Mouse (Mus musculus): ENCODE measurements around the gene Fmnl1. TPM values are rescaled to one million over a fixed set of nuclear protein-coding genes. Genes with fewer than 3 reads are reported as not detected.

Gene Fmnl1
- polyA plus RNA-seq, 1 experiment from 2014 or later, result 0.70 TPM

DNA sequence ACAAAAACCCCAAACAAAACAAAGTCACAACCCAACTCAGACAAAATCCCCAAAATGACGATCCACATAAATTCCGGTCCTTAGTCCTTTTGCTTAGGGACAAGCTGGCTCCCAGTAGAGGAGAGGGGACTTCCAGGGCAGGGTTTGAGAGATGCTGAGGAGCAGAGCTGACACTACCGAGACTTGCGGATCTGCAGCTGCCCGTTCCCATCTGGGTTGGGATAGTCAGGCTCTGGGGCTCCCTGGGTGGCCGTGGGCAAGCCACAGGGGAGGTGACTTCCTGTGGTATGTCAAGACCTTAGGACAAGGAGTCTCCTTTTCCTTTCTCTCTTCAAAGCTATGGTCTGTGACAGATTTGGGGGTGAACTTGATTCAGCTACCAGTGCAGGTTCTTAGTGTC lies 65.5 kb downstream of the Fmnl1 start:
- Histone ChIP-seq H3K9ac (replicated peaks; ENCODE audit: low read length) (no peak overlapping the region), H3K27me3 (ENCODE audit: control insufficient read depth, insufficient read depth, low read length) (no peaks in the 10 kb centered on the region), H3K4me3 (ENCODE audit: low read depth, low read length) (no peak overlapping the region), H3K4me1 (ENCODE audit: control insufficient read depth, insufficient read depth, low read length) (no peaks in the 10 kb centered on the region), H3K27ac (replicated peaks; ENCODE audit: low read depth, low read length) (no peak overlapping the region), H3K9me3 (replicated peaks; ENCODE audit: control insufficient read depth, low read length) (no peaks in the 10 kb centered on the region), H3K36me3 (replicated peaks; ENCODE audit: control insufficient read depth, insufficient read depth, low read depth, low read length) (no peaks in the 10 kb centered on the region; the same call in 1 of the 2 replicates), H3K4me2 (ENCODE audit: low read depth, low read length) (no peak overlapping the region)
- DNase-seq (ENCODE audit: low spot score) (no peak), ATAC-seq (replicated peaks; ENCODE audit: insufficient number of reproducible peaks, low FRiP score, low TSS enrichment, low read depth) (no peak)
- 71% methylated on average over 6 of the region's 6 CpGs for WGBS

DNA sequence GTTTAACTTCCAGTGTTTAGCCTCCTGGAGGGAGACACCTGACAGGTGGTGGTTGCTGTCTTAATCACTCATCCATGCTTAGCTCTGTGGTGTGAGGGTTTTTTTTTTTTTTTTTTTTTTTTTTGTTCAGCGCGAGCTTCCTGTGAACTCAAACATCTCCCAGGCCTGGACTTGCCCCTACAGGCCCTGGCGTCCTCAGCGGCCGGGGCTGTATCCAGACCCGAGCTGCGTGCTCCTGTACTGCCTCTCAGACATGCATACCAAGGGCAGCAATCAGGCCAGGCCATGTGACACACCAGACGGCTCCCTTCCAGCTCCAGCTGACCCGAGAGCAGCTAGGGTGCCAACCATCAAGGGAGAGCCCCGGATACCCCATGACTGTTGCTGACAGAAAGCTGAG lies 66.0 kb downstream of the Fmnl1 start:
- H3K9ac ChIP-seq (replicated peaks; ENCODE audit: low read length), result no peak overlapping the region
- H3K27me3 ChIP-seq (ENCODE audit: control insufficient read depth, insufficient read depth, low read length), result no peaks in the 10 kb centered on the region
- no peaks in the 10 kb centered on the region for H3K9me3 ChIP-seq (replicated peaks; ENCODE audit: control insufficient read depth, low read length)
- DNase-seq (ENCODE audit: low spot score) (no peak), ATAC-seq (replicated peaks; ENCODE audit: insufficient number of reproducible peaks, low FRiP score, low TSS enrichment, low read depth) (no peak)
- no peak overlapping the region for H3K27ac ChIP-seq (replicated peaks; ENCODE audit: low read depth, low read length)
- 87% methylated on average over 10 of the region's 10 CpGs for WGBS
- H3K4me1 ChIP-seq (ENCODE audit: control insufficient read depth, insufficient read depth, low read length), result no peaks in the 10 kb centered on the region
- no peak overlapping the region for H3K4me3 ChIP-seq (ENCODE audit: low read depth, low read length)
- H3K36me3 ChIP-seq (replicated peaks; ENCODE audit: control insufficient read depth, insufficient read depth, low read depth, low read length), result no peaks in the 10 kb centered on the region; the same call in 1 of the 2 replicates
- H3K4me2 ChIP-seq (ENCODE audit: low read depth, low read length), result no peak overlapping the region

DNA sequence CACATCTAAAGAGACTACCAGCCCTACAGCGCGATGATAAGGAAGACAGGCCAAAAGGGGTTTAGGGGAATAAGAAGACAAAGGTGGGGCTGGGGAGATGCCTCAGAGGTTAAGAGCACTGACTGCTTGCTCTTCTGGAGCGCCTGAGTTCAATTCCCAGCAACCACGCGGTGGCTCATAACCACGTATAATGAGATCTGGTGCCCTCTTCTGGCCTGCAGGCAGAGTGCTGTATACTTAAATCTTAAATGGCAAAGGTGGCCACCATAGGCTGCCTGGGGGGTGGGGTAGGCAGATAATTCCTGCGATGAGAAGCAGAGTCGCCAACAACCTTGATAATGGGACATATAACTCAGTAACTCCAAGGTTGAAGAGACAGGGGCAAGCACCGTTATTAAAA lies 66.8 kb downstream of the Fmnl1 start:
- Histone ChIP-seq H3K9ac (replicated peaks; ENCODE audit: low read length) (no peak overlapping the region), H3K4me1 (ENCODE audit: control insufficient read depth, insufficient read depth, low read length) (no peaks in the 10 kb centered on the region), H3K36me3 (replicated peaks; ENCODE audit: control insufficient read depth, insufficient read depth, low read depth, low read length) (no peaks in the 10 kb centered on the region; the same call in 1 of the 2 replicates), H3K27ac (replicated peaks; ENCODE audit: low read depth, low read length) (no peak overlapping the region), H3K4me3 (ENCODE audit: low read depth, low read length) (no peak overlapping the region), H3K4me2 (ENCODE audit: low read depth, low read length) (no peak overlapping the region), H3K27me3 (ENCODE audit: control insufficient read depth, insufficient read depth, low read length) (no peaks in the 10 kb centered on the region), H3K9me3 (replicated peaks; ENCODE audit: control insufficient read depth, low read length) (no peaks in the 10 kb centered on the region)
- ATAC-seq (replicated peaks; ENCODE audit: insufficient number of reproducible peaks, low FRiP score, low TSS enrichment, low read depth) (no peak), DNase-seq (ENCODE audit: low spot score) (no peak)
- WGBS, result 67% methylated on average over 9 of the region's 9 CpGs

DNA sequence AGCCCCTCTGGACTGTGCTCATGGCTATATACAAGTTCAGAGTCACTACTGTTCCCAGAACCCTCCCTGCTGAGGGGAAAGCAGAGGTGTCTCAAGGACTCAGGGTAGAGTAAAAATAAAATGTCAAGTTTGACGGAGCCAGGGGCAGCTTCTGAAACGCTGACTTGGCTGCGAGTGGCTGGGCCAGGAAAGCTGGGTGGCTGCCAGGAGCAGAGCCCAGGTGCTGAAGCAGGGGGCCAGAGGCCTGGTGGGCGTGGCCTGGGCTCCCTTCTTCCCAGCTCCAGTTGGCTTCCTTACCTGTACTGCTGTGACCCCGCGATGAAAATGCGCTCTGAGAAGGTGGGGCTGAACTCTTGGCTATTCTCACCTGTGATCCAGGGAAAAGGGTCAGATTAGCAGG lies 69.8 kb downstream of the Fmnl1 start:
- Histone ChIP-seq H3K4me1 (ENCODE audit: control insufficient read depth, insufficient read depth, low read length) (no peaks in the 10 kb centered on the region), H3K4me3 (ENCODE audit: low read depth, low read length) (no peak overlapping the region), H3K27ac (replicated peaks; ENCODE audit: low read depth, low read length) (no peak overlapping the region), H3K36me3 (replicated peaks; ENCODE audit: control insufficient read depth, insufficient read depth, low read depth, low read length) (no peaks in the 10 kb centered on the region; the same call in 1 of the 2 replicates), H3K9me3 (replicated peaks; ENCODE audit: control insufficient read depth, low read length) (no peaks in the 10 kb centered on the region), H3K4me2 (ENCODE audit: low read depth, low read length) (no peak overlapping the region), H3K27me3 (ENCODE audit: control insufficient read depth, insufficient read depth, low read length) (no peaks in the 10 kb centered on the region), H3K9ac (replicated peaks; ENCODE audit: low read length) (no peak overlapping the region)
- ATAC-seq (replicated peaks; ENCODE audit: insufficient number of reproducible peaks, low FRiP score, low TSS enrichment, low read depth) (no peak), DNase-seq (ENCODE audit: low spot score) (no peak)
- WGBS, result 53% methylated on average over 7 of the region's 7 CpGs

DNA sequence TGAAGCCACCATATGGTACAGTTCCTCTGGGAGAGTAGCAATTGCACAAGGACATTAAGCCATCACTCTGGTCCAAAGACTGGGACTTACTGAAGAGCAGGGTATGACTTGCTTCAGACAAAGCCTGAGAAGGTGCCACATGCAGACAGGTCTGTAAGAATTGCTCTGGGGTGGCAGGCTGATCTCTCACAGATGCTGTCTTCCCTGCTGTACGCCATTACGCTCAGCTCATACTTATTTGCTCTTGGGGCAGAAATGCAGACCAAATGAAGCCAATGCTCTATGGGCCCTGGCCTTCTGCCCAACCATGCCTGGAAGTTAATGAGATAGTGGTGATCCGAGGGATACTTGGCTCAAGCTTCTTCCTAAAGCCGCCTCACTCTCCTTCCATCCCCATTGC lies 73.9 kb downstream of the Fmnl1 start:
- H3K9ac ChIP-seq (replicated peaks; ENCODE audit: low read length), result no peak overlapping the region
- H3K27me3 ChIP-seq (ENCODE audit: control insufficient read depth, insufficient read depth, low read length), result no peaks in the 10 kb centered on the region
- DNase-seq (ENCODE audit: low spot score) (no peak), ATAC-seq (replicated peaks; ENCODE audit: insufficient number of reproducible peaks, low FRiP score, low TSS enrichment, low read depth) (no peak)
- no peak overlapping the region for H3K27ac ChIP-seq (replicated peaks; ENCODE audit: low read depth, low read length)
- H3K4me3 ChIP-seq (ENCODE audit: low read depth, low read length), result no peak overlapping the region
- 96% methylated on average over 4 of the region's 4 CpGs for WGBS
- H3K4me1 ChIP-seq (ENCODE audit: control insufficient read depth, insufficient read depth, low read length), result no peaks in the 10 kb centered on the region; the same call in 1 of the 2 replicates
- no peaks in the 10 kb centered on the region for H3K9me3 ChIP-seq (replicated peaks; ENCODE audit: control insufficient read depth, low read length)
- no peak overlapping the region for H3K4me2 ChIP-seq (ENCODE audit: low read depth, low read length)
- no peaks in the 10 kb centered on the region for H3K36me3 ChIP-seq (replicated peaks; ENCODE audit: control insufficient read depth, insufficient read depth, low read depth, low read length)

DNA sequence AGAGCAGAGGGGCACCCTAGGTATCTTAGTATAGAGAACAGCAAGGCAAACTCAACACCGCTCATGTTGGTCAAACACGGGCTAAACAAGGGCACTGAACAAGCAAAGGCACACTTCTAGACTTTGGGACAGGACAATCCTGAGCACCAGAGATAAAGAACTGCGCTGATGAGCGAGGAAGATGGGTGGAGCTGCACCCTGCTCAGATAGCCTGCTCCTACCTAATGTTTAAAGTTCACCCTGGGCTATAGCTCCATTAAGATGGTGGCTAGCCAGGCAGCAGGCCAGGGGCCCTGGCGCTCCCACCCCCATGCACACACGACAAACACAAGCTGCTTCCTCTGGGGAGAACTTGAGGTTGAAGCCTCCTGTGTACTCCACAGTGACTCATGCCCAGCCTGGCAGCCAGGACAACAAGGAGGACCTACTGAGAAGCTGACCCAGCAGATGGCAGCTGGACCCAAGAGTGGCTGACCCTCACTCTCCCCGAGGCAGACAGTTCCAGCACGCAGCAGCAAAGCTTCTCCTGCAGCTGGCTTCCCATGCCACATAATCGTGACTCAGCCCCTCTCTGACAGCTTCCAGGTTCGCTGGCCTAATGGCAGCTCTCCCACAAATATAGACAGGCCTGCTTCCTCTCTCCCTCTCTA lies 75.3 kb downstream of the Fmnl1 start:
- Histone ChIP-seq H3K4me2 (ENCODE audit: low read depth, low read length) (no peak overlapping the region), H3K36me3 (replicated peaks; ENCODE audit: control insufficient read depth, insufficient read depth, low read depth, low read length) (no peaks in the 10 kb centered on the region), H3K27ac (replicated peaks; ENCODE audit: low read depth, low read length) (no peak overlapping the region), H3K4me3 (ENCODE audit: low read depth, low read length) (no peak overlapping the region), H3K4me1 (ENCODE audit: control insufficient read depth, insufficient read depth, low read length) (no peaks in the 10 kb centered on the region; the same call in 1 of the 2 replicates), H3K9ac (replicated peaks; ENCODE audit: low read length) (no peak overlapping the region), H3K9me3 (replicated peaks; ENCODE audit: control insufficient read depth, low read length) (no peaks in the 10 kb centered on the region), H3K27me3 (ENCODE audit: control insufficient read depth, insufficient read depth, low read length) (no peaks in the 10 kb centered on the region)
- DNase-seq (ENCODE audit: low spot score), result no peak
- 83% methylated on average over 10 of the region's 10 CpGs for WGBS
- ATAC-seq (replicated peaks; ENCODE audit: insufficient number of reproducible peaks, low FRiP score, low TSS enrichment, low read depth), result no peak

DNA sequence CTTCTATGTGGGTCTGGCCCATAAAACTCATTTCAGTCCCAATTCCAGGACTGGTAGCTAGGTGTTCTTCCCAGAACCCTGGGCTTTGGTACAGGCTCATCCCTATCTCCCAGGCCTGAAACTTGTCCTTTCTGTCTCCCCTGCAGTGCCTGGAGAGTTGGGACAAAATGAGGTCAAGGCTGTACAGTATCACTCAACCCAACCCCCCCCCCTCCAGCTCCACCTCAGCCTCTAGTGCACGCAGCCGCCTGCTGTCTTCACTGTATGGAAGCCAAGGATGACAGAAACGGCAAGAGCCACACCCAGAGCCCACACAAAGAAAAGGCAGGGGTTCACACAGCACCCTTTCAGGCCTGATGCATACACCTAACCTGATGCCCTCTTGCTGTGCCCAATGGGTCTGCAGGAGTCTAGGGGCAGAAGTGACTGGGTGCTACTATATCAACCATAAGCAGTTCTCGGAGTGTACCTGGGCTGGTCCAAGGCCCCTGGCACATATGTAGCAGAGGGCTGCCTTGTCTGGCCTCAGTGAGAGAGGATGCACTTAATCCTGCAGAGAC lies 75.9 kb downstream of the Fmnl1 start:
- no peak overlapping the region for H3K4me2 ChIP-seq (ENCODE audit: low read depth, low read length)
- no peaks in the 10 kb centered on the region for H3K9me3 ChIP-seq (replicated peaks; ENCODE audit: control insufficient read depth, low read length)
- H3K9ac ChIP-seq (replicated peaks; ENCODE audit: low read length), result no peak overlapping the region
- no peak overlapping the region for H3K27ac ChIP-seq (replicated peaks; ENCODE audit: low read depth, low read length)
- DNase-seq (ENCODE audit: low spot score) (no peak), ATAC-seq (replicated peaks; ENCODE audit: insufficient number of reproducible peaks, low FRiP score, low TSS enrichment, low read depth) (0 out of 2 replicates have a peak, but pooled peaks have one; percentile 41)
- WGBS, result 76% methylated on average over 4 of the region's 4 CpGs
- no peaks in the 10 kb centered on the region for H3K36me3 ChIP-seq (replicated peaks; ENCODE audit: control insufficient read depth, insufficient read depth, low read depth, low read length)
- no peak overlapping the region for H3K4me3 ChIP-seq (ENCODE audit: low read depth, low read length)
- no peaks in the 10 kb centered on the region for H3K27me3 ChIP-seq (ENCODE audit: control insufficient read depth, insufficient read depth, low read length)
- H3K4me1 ChIP-seq (ENCODE audit: control insufficient read depth, insufficient read depth, low read length), result no peaks in the 10 kb centered on the region; the same call in 1 of the 2 replicates

DNA sequence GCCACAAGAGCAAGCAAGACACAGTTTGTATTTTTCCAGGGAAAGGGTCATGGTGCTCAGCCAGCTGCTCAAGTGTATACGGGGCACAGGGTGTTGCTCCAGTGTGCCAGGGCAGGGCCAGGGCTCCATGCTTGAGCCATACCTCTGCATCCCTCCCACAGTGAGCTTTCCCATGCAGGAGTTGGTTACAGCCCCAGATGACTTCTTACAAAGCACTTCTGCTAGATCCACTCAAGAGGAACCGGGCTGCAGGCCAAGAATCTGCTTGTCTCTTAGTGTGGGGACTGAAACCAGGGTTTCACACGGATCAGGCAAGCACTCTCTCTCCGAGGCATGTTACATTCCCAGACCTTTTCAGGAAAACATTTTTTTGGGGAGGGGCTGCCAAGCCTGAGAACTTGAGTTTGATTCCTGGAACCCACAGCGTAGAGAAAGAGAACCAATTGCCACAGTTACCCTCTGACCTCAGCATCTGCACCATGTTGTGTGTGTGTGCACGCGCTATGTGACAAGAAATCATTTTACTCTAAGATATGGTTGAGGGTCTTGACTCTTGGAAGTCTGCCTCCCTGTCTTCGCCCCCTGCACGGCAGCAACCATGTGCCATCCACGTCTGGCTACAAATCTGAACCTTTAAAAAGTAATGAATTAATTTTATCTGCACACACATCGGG lies 76.7 kb downstream of the Fmnl1 start:
- H3K9me3 ChIP-seq (replicated peaks; ENCODE audit: control insufficient read depth, low read length), result no peaks in the 10 kb centered on the region
- H3K4me2 ChIP-seq (ENCODE audit: low read depth, low read length), result no peak overlapping the region
- H3K9ac ChIP-seq (replicated peaks; ENCODE audit: low read length), result no peak overlapping the region
- 77% methylated on average over 11 of the region's 11 CpGs for WGBS
- H3K36me3 ChIP-seq (replicated peaks; ENCODE audit: control insufficient read depth, insufficient read depth, low read depth, low read length), result no peaks in the 10 kb centered on the region
- H3K27ac ChIP-seq (replicated peaks; ENCODE audit: low read depth, low read length), result no peak overlapping the region
- no peaks in the 10 kb centered on the region for H3K27me3 ChIP-seq (ENCODE audit: control insufficient read depth, insufficient read depth, low read length)
- no peak overlapping the region for H3K4me3 ChIP-seq (ENCODE audit: low read depth, low read length)
- H3K4me1 ChIP-seq (ENCODE audit: control insufficient read depth, insufficient read depth, low read length), result no peaks in the 10 kb centered on the region; the same call in 1 of the 2 replicates
- DNase-seq (ENCODE audit: low spot score) (no peak), ATAC-seq (replicated peaks; ENCODE audit: insufficient number of reproducible peaks, low FRiP score, low TSS enrichment, low read depth) (no peak)

Measured in embryonic facial prominence, embryonic 11.5 days (tissue).